17 mouse cellular contexts compared by ENCODE assay signal in genomic region chr4:88534903-88535302, GRCm38 (mm10). TPM values are rescaled to one million over a fixed set of nuclear protein-coding genes. Genes with fewer than 3 reads are reported as not detected.
"Had no signal": no experiment of that assay in that cellular context is flagged by ENCODE, and none has a peak within 500 bp of the region (broad histone marks: within the 10 kb centered on the region; RNA-seq: fewer than 3 reads in every experiment).

No protein-coding gene starts in this region.

- H3K4me2 ChIP-seq: kidney, embryonic 15.5 days; limb, embryonic 13.5 days; midbrain, embryonic 15.5 days; neural tube, embryonic 13.5 days had no signal

- H3K4me3 ChIP-seq: kidney, embryonic 15.5 days; limb, embryonic 13.5 days; midbrain, embryonic 10.5 days; midbrain, embryonic 15.5 days; neural tube, embryonic 13.5 days had no signal

- ATAC-seq: lung, postnatal 0 days; midbrain, embryonic 15.5 days had no signal

- DNase-seq: kidney, postnatal 14 days; left cerebral cortex, postnatal 4 days; lung, postnatal 4 days; retina, postnatal 1 day; right cerebral cortex, postnatal 4 days; spleen, adult 18-20 months; thymus, adult 18-20 months; thymus, postnatal 14 days had no signal

- H3K27me3 ChIP-seq: kidney, embryonic 15.5 days; limb, embryonic 13.5 days; midbrain, embryonic 15.5 days; neural tube, embryonic 13.5 days had no signal

- H3K4me1 ChIP-seq: kidney, embryonic 15.5 days; limb, embryonic 13.5 days; midbrain, embryonic 10.5 days; midbrain, embryonic 15.5 days had no signal

- H3K9ac ChIP-seq: kidney, embryonic 15.5 days; limb, embryonic 13.5 days; midbrain, embryonic 15.5 days; neural tube, embryonic 13.5 days had no signal

- H3K27ac ChIP-seq: kidney, embryonic 15.5 days; limb, embryonic 13.5 days; midbrain, embryonic 10.5 days; midbrain, embryonic 15.5 days; neural tube, embryonic 13.5 days had no signal

- H3K36me3 ChIP-seq: kidney, embryonic 15.5 days; limb, embryonic 13.5 days; midbrain, embryonic 10.5 days; midbrain, embryonic 15.5 days; neural tube, embryonic 13.5 days had no signal

- H3K9me3 ChIP-seq: kidney, embryonic 15.5 days; limb, embryonic 13.5 days; midbrain, embryonic 10.5 days; midbrain, embryonic 15.5 days; neural tube, embryonic 13.5 days had no signal

RNA-seq across cellular contexts. Expression of gene Ifnb1, which starts 12.3 kb away (rescaled TPM):
- polyA plus RNA-seq: kidney, embryonic 15.5 days; large intestine, adult 2 months; limb, embryonic 13.5 days; liver, embryonic 16.5 days; lung, postnatal 0 days; midbrain, embryonic 10.5 days; midbrain, embryonic 15.5 days; neural tube, embryonic 13.5 days; stomach, embryonic 14.5 days had no signal

RNA-seq across cellular contexts. Expression of gene Ifna15, which starts 23.1 kb away (rescaled TPM):
- polyA plus RNA-seq: kidney, embryonic 15.5 days; large intestine, adult 2 months; limb, embryonic 13.5 days; liver, embryonic 16.5 days; lung, postnatal 0 days; midbrain, embryonic 10.5 days; midbrain, embryonic 15.5 days; neural tube, embryonic 13.5 days; stomach, embryonic 14.5 days had no signal

RNA-seq across cellular contexts. Expression of gene Ifna14, which starts 36.7 kb away (rescaled TPM):
- polyA plus RNA-seq: kidney, embryonic 15.5 days; large intestine, adult 2 months; limb, embryonic 13.5 days; liver, embryonic 16.5 days; lung, postnatal 0 days; midbrain, embryonic 10.5 days; midbrain, embryonic 15.5 days; neural tube, embryonic 13.5 days; stomach, embryonic 14.5 days had no signal

RNA-seq across cellular contexts. Expression of gene Ifna9, which starts 57.3 kb away (rescaled TPM):
- polyA plus RNA-seq: kidney, embryonic 15.5 days; large intestine, adult 2 months; limb, embryonic 13.5 days; liver, embryonic 16.5 days; lung, postnatal 0 days; midbrain, embryonic 10.5 days; midbrain, embryonic 15.5 days; neural tube, embryonic 13.5 days; stomach, embryonic 14.5 days had no signal
